Mouse (Mus musculus) inflammation-experienced regulatory T-cells, adult 6 months (primary cell): ENCODE data around the gene Clptm1. TPM values are rescaled to one million over a fixed set of nuclear protein-coding genes. Genes with fewer than 3 reads are reported as not detected.
A peak's percentile ranks its signal among the peaks of the same experiment; 100 is the strongest.
"Not testable (repeated sequence)": the region's sequence is repeated elsewhere in the genome, so short reads cannot be mapped to it uniquely, and the experiment has no call there.

Experiments
- ATAC-seq: one replicate; pipeline ENCODE4 v1.8.0; 2017
- polyA plus RNA-seq, 3 experiments: library from polyadenylated mRNA; unstranded; fragments of 100-300 nt; shearing (Covaris generic); gene quantifications; one replicate each; pipeline ENCODE4 v1.2.1; 2017

The Clptm1 gene
- polyA plus RNA-seq, 3 experiments from 2014 or later, result 21.4 to 44.1 (median 27.2) TPM

DNA sequence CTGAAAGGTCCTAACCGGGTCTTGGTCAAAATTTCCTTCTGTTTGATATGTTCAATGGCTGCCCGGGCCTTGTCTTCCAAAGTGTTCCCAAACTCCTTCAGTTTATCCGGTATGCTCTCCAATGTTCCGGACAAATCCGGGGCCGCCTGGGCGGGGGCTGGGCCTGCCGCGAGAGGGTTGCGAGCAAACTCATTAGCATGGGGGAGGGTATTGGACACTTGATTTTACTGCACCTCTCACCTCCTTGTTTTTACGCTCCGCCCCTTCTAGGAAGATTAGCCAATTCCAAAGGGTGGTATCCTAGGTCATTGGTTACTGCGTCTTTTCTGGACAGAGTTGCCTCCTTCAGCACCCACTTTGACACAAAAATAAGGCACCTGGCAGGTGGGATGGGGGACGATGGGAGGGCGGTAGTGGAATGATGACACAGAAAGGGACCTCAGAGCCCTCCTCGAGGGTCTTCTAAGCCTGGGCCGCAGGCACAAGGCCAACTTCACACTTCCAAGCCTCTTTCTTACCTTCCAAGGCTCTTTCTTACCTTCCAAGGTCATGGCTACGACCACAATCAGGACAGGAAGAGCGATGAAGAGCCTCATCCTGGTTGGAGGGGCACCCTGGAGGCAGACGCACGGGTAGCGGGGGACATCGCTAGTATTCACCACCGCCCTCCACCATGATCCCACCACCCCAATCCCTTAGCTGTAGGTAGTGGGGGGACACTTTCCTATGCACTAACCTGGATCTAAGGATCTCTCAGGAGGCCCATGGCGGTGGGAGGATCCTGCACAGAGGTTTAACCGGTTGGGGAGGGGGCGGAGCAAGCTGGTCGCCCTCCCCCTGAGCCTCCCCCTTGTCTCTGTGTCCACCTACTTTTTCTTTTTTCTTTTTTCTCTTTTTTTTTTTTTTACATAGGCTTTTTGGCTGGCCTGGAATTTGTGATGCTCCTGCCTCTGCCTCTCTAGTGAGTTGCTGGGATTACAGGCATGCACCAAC is 27.3 kb upstream of the Clptm1 start, which contains the start of gene Apoc1:
Gene Apoc1, minus strand, starts transcription at position 788 of the 993 bp plus-strand sequence.
- no peak for ATAC-seq

DNA sequence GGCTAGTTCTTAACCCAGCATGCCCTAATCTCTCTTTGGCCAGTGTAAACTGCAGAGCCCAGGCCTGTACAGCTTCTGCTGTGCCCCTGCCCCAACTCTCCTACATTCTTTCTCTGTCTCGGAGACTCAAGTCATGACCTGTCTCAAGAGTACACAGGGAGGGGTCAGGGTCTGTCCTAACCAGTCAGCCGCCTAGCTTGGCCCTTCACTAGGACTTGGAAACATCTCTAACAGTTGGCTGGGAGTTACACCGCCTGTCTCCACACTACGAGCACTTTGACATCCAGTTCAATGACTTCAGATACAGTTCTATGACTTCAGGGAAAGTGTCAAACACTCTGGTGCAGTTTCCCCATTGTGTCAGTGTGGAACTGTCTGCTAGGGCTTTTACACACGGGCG is 26.6 kb upstream of the Clptm1 start:
- no peak for ATAC-seq

DNA sequence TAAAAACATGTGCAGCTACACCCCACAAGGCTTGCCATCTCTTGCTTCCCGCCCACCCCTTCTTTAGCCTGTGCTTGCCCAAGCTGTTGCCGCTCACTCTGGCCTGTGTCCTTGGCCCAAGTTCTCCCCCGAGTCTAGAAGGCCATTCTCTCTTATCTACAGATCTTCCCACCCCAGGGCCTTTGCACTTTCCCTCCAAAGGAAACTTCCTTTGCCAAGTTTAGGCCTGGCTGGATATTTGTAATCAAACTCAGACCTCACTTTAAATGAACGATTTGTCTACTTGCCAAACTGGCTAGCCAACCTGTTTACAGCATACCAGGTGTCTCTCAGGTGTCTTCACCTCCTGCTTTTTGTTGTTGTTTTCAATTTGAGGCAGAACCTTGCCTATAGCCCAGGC is 26.0 kb upstream of the Clptm1 start:
- no peak for ATAC-seq

DNA sequence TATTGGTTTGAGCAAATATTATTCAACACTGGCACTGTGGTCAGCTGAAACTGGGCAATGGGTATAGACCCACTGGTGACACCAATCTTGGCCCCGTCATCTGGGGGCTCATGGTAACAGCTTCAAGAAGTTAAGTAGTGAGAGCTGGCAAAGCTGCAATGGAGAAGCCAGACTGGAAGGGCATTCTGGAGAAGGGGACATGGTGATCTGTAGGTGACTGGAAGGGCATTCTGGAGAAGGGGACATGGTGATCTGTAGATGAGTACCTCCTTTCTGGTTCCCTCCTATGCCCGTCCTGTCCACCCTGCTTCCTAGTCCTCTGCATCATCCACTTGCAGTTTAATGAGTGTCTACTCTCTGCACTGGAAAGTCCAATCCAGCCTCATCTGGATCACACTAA is 23.8 kb upstream of the Clptm1 start:
- ATAC-seq, result no peak

DNA sequence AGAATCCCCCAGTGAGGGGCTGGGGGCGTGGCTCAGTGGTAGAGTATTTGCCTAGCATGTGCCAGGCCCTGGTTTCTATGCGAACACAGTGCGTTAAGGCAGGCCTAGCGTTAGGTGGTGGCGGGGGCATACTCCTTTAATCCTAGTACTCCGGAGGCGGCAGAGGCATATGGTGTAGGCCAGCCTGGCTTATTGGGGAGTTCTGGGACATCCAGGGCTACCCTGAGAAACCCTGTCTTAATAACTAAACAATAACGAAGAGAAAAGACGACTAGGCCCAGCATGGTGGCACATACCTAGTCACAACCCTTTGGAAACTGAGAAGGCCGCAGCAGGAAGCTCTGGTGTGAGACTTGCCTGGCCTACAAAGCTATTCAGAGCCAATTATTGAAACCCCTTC is 23.3 kb upstream of the Clptm1 start:
- no peak for ATAC-seq

DNA sequence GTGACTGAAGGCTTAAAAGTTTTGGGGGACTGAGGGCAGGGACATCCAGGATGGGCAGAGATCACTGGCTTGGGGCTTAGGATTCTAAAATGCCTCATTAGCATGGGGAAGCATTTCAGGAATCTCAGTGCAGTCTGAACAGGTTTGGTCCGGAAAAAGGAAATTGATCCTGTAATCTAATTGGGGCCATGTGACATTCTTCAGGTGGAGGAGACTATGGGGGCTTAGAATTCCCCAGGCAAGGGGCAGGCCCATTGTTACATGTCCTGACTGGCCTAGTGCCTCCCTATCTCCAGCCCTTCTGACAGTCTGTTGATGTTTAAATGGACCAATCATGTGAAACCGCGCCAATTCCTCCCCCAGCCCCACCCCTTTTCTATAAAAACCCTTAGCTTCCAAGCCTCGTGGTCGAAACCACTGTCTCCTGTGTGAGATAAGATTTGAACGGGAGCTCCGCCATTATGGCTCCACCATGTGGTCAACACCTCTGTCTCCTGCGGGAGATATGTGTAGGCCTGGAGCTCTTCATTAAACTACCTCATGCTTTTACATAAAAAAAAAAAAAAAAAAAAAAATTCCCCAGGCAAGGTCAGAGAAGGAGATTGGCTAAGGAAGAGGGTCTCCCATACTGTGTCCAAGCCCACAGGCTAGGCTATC is 22.2 kb upstream of the Clptm1 start:
- not testable (repeated sequence) for ATAC-seq

DNA sequence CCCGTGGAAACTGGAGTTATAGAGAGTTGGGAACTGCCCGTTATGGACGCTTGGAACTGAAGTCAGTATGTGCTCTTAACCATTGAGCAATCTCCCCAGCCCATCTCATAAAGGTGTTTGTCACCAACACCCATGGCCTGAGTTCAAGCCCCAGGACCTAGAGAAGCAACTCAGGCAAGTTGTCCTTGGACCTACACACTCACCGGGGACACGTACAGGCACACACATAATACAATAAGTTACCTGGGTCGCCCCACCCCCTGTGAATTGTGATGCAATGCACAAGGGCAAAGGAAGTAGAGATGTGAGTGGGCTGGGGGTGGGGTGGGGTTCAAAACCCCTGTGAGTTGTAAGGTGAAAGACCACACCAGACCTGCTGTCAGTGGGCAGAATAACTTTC is 21.7 kb upstream of the Clptm1 start:
- no peak for ATAC-seq

DNA sequence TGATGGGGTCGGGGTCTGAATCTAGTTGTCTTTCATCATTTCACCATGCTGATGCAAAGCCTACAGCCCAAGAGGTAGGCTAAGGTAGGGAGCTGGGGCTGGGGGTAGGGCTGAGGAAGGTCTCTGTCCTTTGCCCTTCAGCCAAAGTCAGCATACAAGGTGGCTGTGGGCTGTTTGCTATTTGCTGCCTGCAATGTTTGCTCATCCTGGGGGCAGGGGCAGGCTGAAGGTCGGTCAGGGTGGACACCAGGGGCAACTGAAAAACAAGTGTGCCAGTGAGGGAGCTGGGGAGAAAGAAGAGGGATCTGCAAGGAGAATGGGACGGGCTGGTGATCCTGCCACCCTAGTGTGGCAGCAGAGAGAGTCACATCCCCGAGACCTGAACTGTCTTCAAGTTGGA is 20.5 kb upstream of the Clptm1 start:
- ATAC-seq, result no peak

DNA sequence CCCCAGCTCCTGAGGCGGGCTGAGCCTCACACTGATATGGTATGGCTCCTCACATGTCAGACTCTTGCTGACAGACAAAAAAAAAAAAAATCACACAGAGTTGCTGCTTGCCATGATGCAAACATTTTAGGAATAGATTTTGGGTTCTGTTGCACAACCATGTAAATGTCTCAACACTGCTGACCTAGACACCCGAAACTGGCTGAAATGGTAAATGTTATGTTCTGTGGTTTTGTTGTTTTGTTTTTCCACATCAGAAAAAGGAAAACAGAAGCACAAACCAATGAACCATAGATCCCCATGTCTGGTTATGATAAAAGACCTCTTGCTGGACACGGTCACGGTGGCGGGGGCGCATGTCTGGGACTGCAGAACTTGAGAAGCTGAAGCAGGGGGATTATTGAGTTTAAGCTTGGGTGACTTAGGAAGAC is 19.0 kb upstream of the Clptm1 start:
- ATAC-seq, result no peak

DNA sequence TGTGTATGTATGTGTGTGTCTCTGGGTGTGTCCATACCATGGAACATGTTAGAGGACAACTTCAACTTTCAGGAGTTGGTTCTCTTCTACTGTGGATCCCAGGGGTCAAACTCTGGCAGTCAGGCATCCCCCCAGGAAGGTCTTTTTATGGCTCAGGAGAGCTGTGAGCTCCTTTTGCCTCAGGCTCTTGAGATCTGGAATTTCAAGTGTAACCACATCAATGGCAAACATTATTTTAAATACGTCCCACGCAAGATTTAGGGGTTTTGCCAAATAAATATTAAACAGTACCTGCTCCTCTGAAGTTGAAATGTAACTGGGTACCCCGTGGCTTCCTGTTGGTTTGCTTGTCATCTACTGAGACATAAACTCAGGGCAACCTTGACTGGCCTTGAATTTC is 18.1 kb upstream of the Clptm1 start:
- ATAC-seq, result no peak

DNA sequence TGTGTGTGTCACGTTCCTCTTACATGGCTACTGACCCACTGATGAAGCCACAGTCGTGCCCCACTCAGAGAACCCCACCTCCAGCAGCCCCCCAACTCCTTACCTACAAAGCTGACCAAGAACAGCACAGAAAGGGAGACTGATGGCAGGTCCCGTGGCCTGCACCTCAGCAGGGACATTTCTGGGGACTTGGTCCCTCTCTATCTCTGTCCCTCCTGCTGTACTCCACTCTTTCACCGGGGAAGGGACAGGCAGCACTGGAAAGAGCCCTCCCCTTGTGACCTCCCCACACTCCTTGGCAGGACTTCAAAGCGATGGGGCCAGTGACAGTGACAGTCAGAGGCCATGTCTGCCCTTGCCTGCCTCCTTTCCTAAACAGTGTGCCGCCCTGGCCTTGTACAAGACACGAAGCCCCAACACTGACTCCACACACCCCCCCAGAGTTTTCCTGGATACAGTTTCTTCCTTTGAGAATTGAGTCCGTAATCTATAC is 16.4 kb upstream of the Clptm1 start, which contains the start of the genes Gm44805 and Apoc4:
Gene Gm44805, minus strand, starts transcription at position 222 of the 493 bp plus-strand sequence.
Gene Apoc4, minus strand, starts transcription at position 278 of the 493 bp plus-strand sequence.
- no peak for ATAC-seq

DNA sequence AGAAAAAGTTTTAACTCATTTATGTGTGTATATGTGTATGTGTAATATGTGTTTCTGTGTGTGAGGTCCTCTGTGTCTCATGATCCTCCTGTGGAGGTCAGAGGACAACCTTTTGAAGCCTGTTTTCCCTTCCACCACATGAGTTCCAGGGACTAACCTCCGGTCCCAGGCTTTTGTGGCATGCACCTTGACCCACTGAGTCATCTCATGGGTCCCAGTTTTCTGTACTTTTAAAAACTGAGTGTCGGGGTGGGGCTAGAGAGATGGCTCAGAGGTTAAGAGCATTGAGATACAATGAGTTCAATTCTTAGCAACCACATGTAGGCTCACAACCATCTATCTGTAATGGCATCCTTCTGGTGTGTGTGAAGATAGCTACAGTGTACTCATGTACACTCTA is 15.9 kb upstream of the Clptm1 start:
- no peak for ATAC-seq

DNA sequence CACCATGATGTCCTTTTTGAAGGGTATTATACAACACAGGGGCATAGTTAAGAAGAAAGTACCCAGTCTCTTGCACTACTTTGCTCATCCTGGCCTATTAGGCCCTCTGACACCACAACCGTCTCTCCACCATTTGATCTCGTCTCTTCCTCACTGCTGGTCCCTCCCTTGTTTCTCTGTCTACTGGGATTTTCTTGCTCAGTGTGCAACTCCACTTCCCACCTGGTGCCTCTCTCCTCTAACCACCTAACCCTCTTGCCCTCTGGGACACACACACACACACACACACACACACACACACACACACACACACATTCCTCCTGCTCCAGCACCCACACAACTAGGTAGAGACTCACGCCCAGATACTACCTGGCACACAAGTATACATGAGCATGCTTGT is 14.1 kb upstream of the Clptm1 start:
- ATAC-seq, result no peak

DNA sequence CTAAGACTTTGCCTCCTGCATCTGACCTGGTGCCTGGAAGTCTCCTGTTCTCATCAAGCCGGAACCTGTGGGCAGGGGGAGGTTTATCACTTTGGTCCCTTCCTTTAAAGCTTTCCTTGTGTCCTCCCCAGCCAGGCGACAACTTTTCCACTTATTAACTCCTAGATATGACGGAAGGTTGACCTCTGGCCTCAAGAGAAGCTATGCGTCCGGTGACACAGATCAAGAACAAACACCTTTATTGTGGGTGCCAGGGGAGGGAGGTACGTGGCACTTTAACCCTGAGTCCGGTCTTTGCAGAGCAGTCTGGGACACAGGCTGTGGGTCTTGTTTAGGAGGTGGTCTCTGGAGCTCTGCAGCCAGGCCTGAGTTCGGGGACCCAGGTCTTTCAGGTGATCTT is 13.0 kb upstream of the Clptm1 start, which contains the start of gene Apoc2:
Gene Apoc2, minus strand, starts transcription at position 70 of the 400 bp plus-strand sequence.
- no peak for ATAC-seq

DNA sequence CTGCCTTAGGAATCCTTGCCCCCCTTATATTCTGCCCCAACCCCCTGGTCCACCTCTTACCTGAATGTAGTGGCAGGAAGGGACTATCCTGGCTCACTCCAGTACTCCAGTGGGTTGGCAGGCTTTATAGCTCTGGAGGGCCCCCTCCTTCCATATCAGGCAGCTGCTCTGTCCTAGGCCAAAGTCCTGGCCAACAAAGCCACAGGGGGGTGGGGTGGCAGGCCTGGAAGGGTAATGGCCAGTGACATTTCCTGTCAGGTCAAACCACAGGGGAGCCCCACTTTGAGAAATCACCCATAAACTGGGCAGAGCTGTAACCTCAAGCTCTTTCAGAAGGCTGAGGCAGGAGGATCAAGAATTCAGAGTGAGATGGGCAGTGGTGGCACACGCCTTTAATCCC is 11.8 kb upstream of the Clptm1 start:
- ATAC-seq, result no peak

DNA sequence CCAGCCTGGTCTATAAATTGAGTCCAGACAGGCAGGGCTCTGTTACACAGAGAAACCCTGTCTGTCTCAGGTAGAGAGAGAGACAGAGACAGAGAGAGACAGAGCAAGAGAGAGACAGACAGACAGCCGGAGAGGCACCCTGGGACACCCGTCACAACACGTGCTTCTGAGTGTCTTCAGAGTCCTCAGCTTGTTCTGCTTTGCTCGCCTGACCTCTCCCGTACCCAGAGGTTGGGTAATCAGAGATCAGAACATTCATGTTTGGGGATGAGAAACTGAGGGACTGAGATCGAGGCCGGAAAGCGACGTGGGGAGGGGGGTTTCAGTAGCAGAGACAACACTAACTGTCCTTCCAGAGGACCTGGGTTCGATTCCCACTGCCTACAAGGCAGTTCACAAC is 11.0 kb upstream of the Clptm1 start:
- no peak for ATAC-seq

DNA sequence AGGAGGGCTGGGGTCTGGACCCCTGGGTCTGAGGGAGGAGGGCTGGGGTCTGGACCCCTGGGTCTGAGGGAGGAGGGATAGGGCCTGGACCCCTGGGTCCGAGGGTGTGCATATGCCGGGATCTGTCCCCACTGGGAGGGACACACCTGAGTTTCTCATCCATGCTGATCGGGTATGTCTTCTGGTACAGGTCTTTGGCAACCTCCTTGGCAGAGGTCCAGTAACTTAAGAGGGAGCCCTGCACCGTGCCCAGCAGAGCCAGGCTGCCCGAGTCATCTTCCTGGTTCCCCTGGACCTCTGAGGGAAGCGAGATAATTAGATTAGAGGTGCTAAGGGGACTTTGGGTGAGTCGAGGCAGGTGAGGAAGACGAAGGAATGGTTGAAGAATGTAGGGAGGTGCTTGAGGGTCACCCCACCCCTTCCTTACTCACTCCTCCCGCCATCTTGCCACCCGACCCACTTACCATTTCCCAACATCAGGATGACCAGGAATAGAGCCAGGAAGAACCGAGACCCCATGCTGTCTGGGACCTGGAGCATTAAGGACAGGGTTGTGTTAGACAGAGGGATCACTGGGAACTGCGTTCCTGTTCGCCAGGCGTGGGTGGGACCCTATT is 8.4 kb upstream of the Clptm1 start:
- ATAC-seq, result no peak

DNA sequence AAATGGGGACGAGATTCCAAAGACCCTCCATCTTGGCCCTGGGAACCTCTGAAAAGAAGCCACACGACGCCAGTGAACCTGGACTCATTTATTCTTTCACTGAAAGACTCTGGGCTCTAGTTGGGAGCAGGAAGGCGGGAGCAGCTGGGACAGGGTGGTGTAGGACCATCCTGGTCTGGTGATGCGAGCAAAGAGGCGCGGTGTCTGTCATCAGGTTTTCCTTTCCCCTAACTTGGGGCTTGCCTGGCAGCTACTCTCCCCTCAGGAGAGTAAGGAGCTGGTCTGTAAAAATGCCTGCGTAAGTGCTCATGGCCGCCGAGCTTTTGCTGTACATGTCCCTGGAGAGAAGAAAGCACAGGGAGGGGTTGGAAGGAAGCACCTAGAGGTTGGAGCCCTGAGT is 6.7 kb upstream of the Clptm1 start:
- no peak for ATAC-seq

DNA sequence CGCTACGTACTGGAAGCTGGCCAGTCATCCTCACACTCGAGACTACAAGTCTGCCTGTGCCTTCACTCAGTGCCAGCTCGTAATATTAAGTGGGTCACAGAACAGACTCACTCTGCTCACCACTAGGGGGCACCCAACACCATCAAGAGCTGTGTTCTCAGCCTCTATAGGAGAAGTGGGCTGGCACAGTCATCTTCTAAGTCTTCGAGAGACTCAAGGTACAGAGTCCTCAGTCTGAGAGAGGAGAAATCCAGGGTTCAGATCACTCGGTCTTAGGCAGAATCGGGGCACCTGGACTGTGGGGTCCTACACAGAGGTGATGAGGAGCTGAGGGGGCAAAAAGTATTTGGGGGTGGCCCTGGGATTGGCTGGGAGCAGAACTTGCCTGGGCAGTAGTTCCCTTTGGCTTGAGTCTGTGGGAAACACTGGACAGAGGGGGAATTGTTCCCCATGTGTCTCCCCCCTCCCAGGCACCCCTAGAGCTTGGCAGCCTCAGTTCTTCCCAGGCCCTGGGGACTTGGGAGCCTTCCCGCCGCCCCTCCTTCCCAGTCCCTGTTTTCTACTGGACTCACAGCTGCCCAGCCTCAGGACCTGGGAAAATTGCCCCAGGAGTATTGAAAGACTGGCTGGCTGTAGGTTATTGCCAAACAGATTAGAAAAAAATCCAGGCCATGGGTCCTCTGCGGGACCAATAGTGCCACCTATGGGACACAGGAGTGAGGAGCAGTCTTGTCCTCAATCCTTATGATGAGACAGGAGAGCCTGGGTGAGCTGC is 4.3 kb upstream of the Clptm1 start:
- peak; percentile 67 for ATAC-seq

DNA sequence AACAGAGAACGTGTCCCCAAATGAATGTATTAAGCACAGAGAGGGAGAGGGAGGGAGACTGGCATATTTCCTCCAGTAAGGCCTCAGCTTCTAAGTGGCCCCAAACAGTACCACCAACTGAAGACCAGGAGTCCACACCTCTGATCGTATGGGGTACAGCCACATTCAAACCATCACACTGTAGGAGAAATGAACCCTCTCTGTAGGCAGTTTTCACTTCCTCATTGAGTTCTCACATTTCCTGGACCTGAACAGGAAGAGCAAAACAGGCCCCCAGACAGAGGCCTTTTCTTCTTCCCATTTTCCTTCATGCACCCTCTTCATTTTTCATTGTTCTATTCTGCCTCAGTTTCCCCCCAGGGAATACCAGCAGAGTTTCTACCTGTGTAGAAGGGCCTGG is 2.6 kb upstream of the Clptm1 start:
- ATAC-seq, result no peak

DNA sequence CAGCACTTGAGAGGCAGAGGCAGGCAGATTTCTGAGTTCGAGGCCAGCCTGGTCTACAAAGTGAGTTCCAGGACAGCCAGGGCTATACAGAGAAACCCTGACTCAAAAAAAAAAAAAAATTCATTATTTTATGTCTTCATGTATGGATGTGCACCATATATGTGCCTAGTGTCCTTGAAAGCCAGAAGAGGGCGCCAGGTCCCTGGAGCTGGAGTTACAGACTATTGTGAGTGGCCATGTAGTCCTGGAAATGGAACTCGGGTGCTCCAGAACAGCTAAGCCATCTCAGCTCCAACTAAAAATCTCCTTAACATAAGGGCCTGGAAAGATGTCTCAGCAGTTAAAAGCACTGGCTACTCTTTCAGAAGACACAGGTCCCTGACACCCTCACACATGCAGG is 1.9 kb upstream of the Clptm1 start:
- no peak for ATAC-seq

DNA sequence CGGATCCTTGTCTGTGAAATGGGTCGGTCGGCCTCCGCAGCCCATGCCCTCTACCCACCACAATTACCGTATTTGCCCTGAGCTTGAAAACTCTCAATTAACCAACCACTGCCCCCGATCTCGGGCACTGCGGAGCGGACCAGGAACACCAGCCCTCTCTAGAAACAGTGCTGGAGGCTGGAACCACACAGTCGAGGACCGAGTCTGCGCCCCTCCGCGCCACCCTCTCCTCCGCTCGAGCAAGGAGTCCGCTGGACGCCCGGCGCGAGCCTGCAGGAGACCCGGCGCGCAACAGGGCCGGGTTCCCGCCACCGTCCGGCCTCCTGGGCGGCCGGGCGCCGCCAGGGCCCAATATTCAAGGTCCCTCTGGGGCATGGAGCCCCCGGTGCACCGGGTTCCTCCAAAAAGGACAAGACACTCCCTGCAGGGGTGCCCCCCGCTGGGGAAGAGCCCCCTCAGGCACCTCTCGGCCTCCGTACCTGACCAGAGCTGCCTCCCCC is 328 bp downstream of the Clptm1 start:
- peak; percentile 5 for ATAC-seq
